1 mouse cellular context compared by ENCODE assay signal in genomic region chr3:89819897-89820296, GRCm38 (mm10).
TF ChIP-seq lines count a peak whose summit lies in the region.

No protein-coding gene starts in this region.

TF ChIP-seq in MEL, 35 proteins besides CTCF, POLR2A, EP300 and RAD21 (continued from another document):
- no peak; the same call in 1 of the 2 replicates for TF ChIP-seq NELFE (IDR thresholded peaks at IDR 0.05; ENCODE audit: low read depth, low read length)
- TF ChIP-seq MAFK (IDR thresholded peaks at IDR 0.05; ENCODE audit: borderline replicate concordance, low read depth, low read length) = no peak
- no peak for TF ChIP-seq ZMIZ1 (IDR thresholded peaks at IDR 0.05; ENCODE audit: low read depth, low read length)
- no peak for TF ChIP-seq ETS1 (IDR thresholded peaks at IDR 0.05; ENCODE audit: low read depth, low read length)
- no peak for TF ChIP-seq GABPA (IDR thresholded peaks at IDR 0.05; ENCODE audit: low read depth, low read length)
- TF ChIP-seq MYB (IDR thresholded peaks at IDR 0.05; ENCODE audit: low read depth, low read length) = no peak
- TF ChIP-seq POLR2AphosphoS2 (IDR thresholded peaks at IDR 0.05; ENCODE audit: low read length) = no peak
- peak; percentile 53; the same call in 1 of the 2 replicates for TF ChIP-seq MAZ (IDR thresholded peaks at IDR 0.05; ENCODE audit: low read depth, low read length)
- no peak for TF ChIP-seq E2F4 (IDR thresholded peaks at IDR 0.05; ENCODE audit: borderline replicate concordance, low read depth, low read length)
- no peak for TF ChIP-seq UBTF (IDR thresholded peaks at IDR 0.05; ENCODE audit: borderline replicate concordance, insufficient read depth, low read depth, low read length)
- no peak for TF ChIP-seq POLR2AphosphoS5 (IDR thresholded peaks at IDR 0.05; ENCODE audit: borderline replicate concordance, low read depth, low read length)
- TF ChIP-seq MEF2A (IDR thresholded peaks at IDR 0.05; ENCODE audit: extremely low read depth, insufficient replicate concordance, low read depth, low read length, poor library complexity, severe bottlenecking) = no peak
- TF ChIP-seq NRF1 (IDR thresholded peaks at IDR 0.05; ENCODE audit: insufficient read depth, low read depth, low read length, poor library complexity, severe bottlenecking) = no peak
- TF ChIP-seq CHD1 (IDR thresholded peaks at IDR 0.05; ENCODE audit: low read depth, low read length) = 0 out of 2 replicates have a peak, but pooled peaks have one; percentile 5
- TF ChIP-seq ZKSCAN1 (IDR thresholded peaks at IDR 0.05; ENCODE audit: low read depth, low read length) = no peak
- peak; percentile 57; the same call in 1 of the 2 replicates for TF ChIP-seq SIN3A (IDR thresholded peaks at IDR 0.05; ENCODE audit: low read length)
- no peak for TF ChIP-seq MYC (IDR thresholded peaks at IDR 0.05; ENCODE audit: low read depth, low read length)
